Mouse (Mus musculus) MEL (cell line): ENCODE results near the gene Iqck. TPM values are rescaled to one million over a fixed set of nuclear protein-coding genes. Genes with fewer than 3 reads are reported as not detected.

Experiments used
- DNase-seq: peaks from one replicate; pipeline ENCODE4 v3.0.0; 2011; ENCODE audit warnings: low read depth, low spot score
- H3K27ac ChIP-seq: 2 replicates; pipeline ENCODE4 v1.5.1; 2012; ENCODE audit warnings: low read depth, mild to moderate bottlenecking, control low read depth, low read length, moderate library complexity; ENCODE audit not compliant: control insufficient read depth
- H3K27me3 ChIP-seq, 2 experiments: fragments of 150-350 bp in 1 of 2; sonication (generic) in 1 of 2; 2 replicates each; pipeline ENCODE4 v1.6.1; 2012; ENCODE audit warnings: low read length in 2 of 2, mild to moderate bottlenecking in 2 of 2, improper control_type of control experiment in 1 of 2, moderate library complexity in 1 of 2; ENCODE audit not compliant: insufficient read depth in 2 of 2, control insufficient read depth in 1 of 2
- H3K36me3 ChIP-seq, 2 experiments: 2 replicates each; pipeline ENCODE4 v1.6.1; 2012 to 2014; ENCODE audit warnings: low read length in 2 of 2, improper control_type of control experiment in 1 of 2, inconsistent platforms in 1 of 2, mild to moderate bottlenecking in 1 of 2; ENCODE audit not compliant: insufficient read depth in 2 of 2, control insufficient read depth in 1 of 2
- H3K4me1 ChIP-seq, 2 experiments: fragments of 150-350 bp in 1 of 2; sonication (generic) in 1 of 2; 2 replicates each; pipeline ENCODE4 v1.6.1; 2012; ENCODE audit warnings: low read length in 2 of 2, improper control_type of control experiment in 1 of 2, mild to moderate bottlenecking in 1 of 2; ENCODE audit not compliant: insufficient read depth in 2 of 2, control insufficient read depth in 1 of 2
- H3K4me3 ChIP-seq, 2 experiments: fragments of 150-350 bp in 1 of 2; sonication (generic) in 1 of 2; 2 replicates each; pipeline ENCODE4 v1.5.1; 2012; ENCODE audit warnings: low read depth in 2 of 2, low read length in 2 of 2, mild to moderate bottlenecking in 2 of 2, moderate library complexity in 2 of 2, control low read depth in 1 of 2, improper control_type of control experiment in 1 of 2; ENCODE audit not compliant: control insufficient read depth in 1 of 2, insufficient read depth in 1 of 2
- H3K79me2 ChIP-seq: 2 replicates; pipeline ENCODE4 v1.6.1; 2012; ENCODE audit warnings: mild to moderate bottlenecking, low read length, moderate library complexity; ENCODE audit not compliant: control insufficient read depth, poor library complexity, insufficient read depth
- H3K9ac ChIP-seq: 2 replicates; pipeline ENCODE4 v1.6.1; 2012; ENCODE audit warnings: low read depth, mild to moderate bottlenecking, control low read depth, low read length, moderate library complexity; ENCODE audit not compliant: control insufficient read depth, poor library complexity, severe bottlenecking
- H3K9me3 ChIP-seq: fragments of 150-350 bp; sonication (generic); replicated peaks from 2 replicates; pipeline ENCODE4 v1.6.1; 2012; ENCODE audit warnings: mild to moderate bottlenecking, low read length, improper control_type of control experiment, moderate library complexity; ENCODE audit not compliant: insufficient read depth
- E2F4 ChIP-seq: IDR thresholded peaks from 2 replicates; pipeline ENCODE4 v1.6.1; 2011; ENCODE audit warnings: low read depth, low read length, improper control_type of control experiment, borderline replicate concordance
- ELF1 ChIP-seq: IDR thresholded peaks from 2 replicates; pipeline ENCODE4 v1.6.1; 2014; ENCODE audit warnings: low read depth, mild to moderate bottlenecking, inconsistent platforms, low read length, improper control_type of control experiment, moderate library complexity
- HCFC1 ChIP-seq: IDR thresholded peaks from 2 replicates; pipeline ENCODE4 v1.6.1; 2012; ENCODE audit warnings: low read depth, mild to moderate bottlenecking, inconsistent platforms, low read length, improper control_type of control experiment, moderate library complexity
- MAZ ChIP-seq: IDR thresholded peaks from 2 replicates; pipeline ENCODE4 v1.6.1; 2012; ENCODE audit warnings: low read depth, mild to moderate bottlenecking, inconsistent platforms, low read length, improper control_type of control experiment
- MXI1 ChIP-seq: IDR thresholded peaks from 2 replicates; pipeline ENCODE4 v1.6.1; 2011; ENCODE audit warnings: mild to moderate bottlenecking, low read depth, low read length, improper control_type of control experiment
- MYB ChIP-seq: IDR thresholded peaks from 2 replicates; pipeline ENCODE4 v1.6.1; 2011; ENCODE audit warnings: mild to moderate bottlenecking, low read depth, low read length, improper control_type of control experiment
- POLR2AphosphoS2 ChIP-seq: IDR thresholded peaks from 2 replicates; pipeline ENCODE4 v1.6.1; 2011; ENCODE audit warnings: low read length, improper control_type of control experiment
- TAL1 ChIP-seq: IDR thresholded peaks from 2 replicates; pipeline ENCODE4 v1.6.1; 2012; ENCODE audit warnings: mild to moderate bottlenecking, inconsistent platforms, low read length, moderate library complexity, mixed read lengths
- ZMIZ1 ChIP-seq: IDR thresholded peaks from 2 replicates; pipeline ENCODE4 v1.6.1; 2012; ENCODE audit warnings: low read depth, mild to moderate bottlenecking, inconsistent platforms, low read length, improper control_type of control experiment, moderate library complexity
- polyA plus RNA-seq, 2 experiments: library from polyadenylated mRNA; stranded (reverse) in 1 of 2; unstranded in 1 of 2; fragments of >175 nt in 1 of 2; fragments of >200 nt in 1 of 2; gene quantifications; 2 replicates each; pipeline versions ENCODE4 v1.2.1 to v1.2.4; 2012; ENCODE audit warnings: low replicate concordance in 2 of 2, low read depth in 1 of 2; ENCODE audit not compliant: insufficient read length in 2 of 2, insufficient read depth in 1 of 2, missing spikeins in 1 of 2
- total RNA-seq: library from RNA; depleted of rRNA; stranded (reverse); fragments of 300-350 nt; gene quantifications from 2 replicates; pipeline ENCODE4 v1.2.3, GENCODE M21; 2012

Gene Iqck
- total and polyA plus RNA-seq, 3 experiments = 0.39 to 0.40 TPM; not detected in 1

- Histone ChIP-seq H3K27ac (no peak overlapping the region), H3K36me3 (no peaks in the 10 kb centered on the region), H3K9ac (no peak overlapping the region), H3K79me2 (no peaks in the 10 kb centered on the region), H3K4me1 (peaks cover 0 to 2% of the 10 kb centered on the region in 2 experiments; a peak in 1 of 4 replicates), H3K27me3 (no peaks in the 10 kb centered on the region), H3K9me3 (no peaks in the 10 kb centered on the region), H3K4me3 (no peak overlapping the region)
- DNase-seq = no peak
- TF ChIP-seq ELF1 = no peak
- no peak for TF ChIP-seq ZMIZ1
- TF ChIP-seq TAL1 = no peak
- no peak for TF ChIP-seq HCFC1
Observed at GRCm38 (mm10) chr7:118837901-118838300, 17.7 kb upstream of the Iqck start.

GRCm38 (mm10) chr7:118841030-118841745, 14.4 kb upstream of the Iqck start:
- Histone ChIP-seq H3K79me2 (no peaks in the 10 kb centered on the region), H3K4me3 (no peak overlapping the region), H3K27ac (no peak overlapping the region), H3K9me3 (no peaks in the 10 kb centered on the region), H3K27me3 (no peaks in the 10 kb centered on the region), H3K36me3 (peaks cover 0 to 15% of the 10 kb centered on the region in 2 experiments; a peak in 3 of 4 replicates), H3K4me1 (peaks cover 0 to 2% of the 10 kb centered on the region in 2 experiments; a peak in 1 of 4 replicates), H3K9ac (no peak overlapping the region)
- DNase-seq = no peak
- TF ChIP-seq MXI1 (no peak), E2F4 (no peak), POLR2AphosphoS2 (peak; percentile 48)
- TF ChIP-seq, all 39 proteins: peak for 1

GRCm38 (mm10) chr7:118841796-118842195, 13.8 kb upstream of the Iqck start:
- peaks cover 0 to 2% of the 10 kb centered on the region in 2 experiments; a peak in 1 of 4 replicates for H3K4me1 ChIP-seq
- no peaks in the 10 kb centered on the region for H3K9me3 ChIP-seq
- no peak overlapping the region for H3K4me3 ChIP-seq
- H3K9ac ChIP-seq = no peak overlapping the region
- H3K36me3 ChIP-seq = peaks cover 0 to 16% of the 10 kb centered on the region in 2 experiments; a peak in 3 of 4 replicates
- H3K79me2 ChIP-seq = no peaks in the 10 kb centered on the region
- no peaks in the 10 kb centered on the region for H3K27me3 ChIP-seq
- TF ChIP-seq ZMIZ1 (0 out of 2 replicates have a peak, but pooled peaks have one; percentile 23), MYB (no peak), MAZ (no peak)
- no peak overlapping the region for H3K27ac ChIP-seq
- peak; percentile 38 for DNase-seq
